Mouse (Mus musculus): ENCODE measurements around the gene Nav2. TPM values are rescaled to one million over a fixed set of nuclear protein-coding genes. Genes with fewer than 3 reads are reported as not detected.

Nav2 gene
- polyA plus RNA-seq, 1 experiment from 2014 or later, result 28.1 TPM

- WGBS, result 34% methylated on average over 2 of the region's 2 CpGs
- ATAC-seq (ENCODE audit: insufficient number of reproducible peaks, low FRiP score), result no peak
- no peak overlapping the region for H3K4me3 ChIP-seq
- no peaks in the 10 kb centered on the region for H3K27me3 ChIP-seq (replicated peaks)
- H3K9ac ChIP-seq, result no peak overlapping the region
- H3K27ac ChIP-seq (ENCODE audit: poor library complexity, severe bottlenecking), result no peak overlapping the region
- H3K4me1 ChIP-seq (replicated peaks), result peaks cover 26% of the 10 kb centered on the region
- H3K4me2 ChIP-seq, result no peak overlapping the region
- no peaks in the 10 kb centered on the region for H3K36me3 ChIP-seq
- H3K9me3 ChIP-seq (replicated peaks), result 0 out of 2 replicates have a peak, but pooled peaks cover 2% of the 10 kb centered on the region
Measured at GRCm38 (mm10) chr7:49388137-49388536, 479.6 kb downstream of the Nav2 start.

GRCm38 (mm10) chr7:49390312-49390711 is 481.8 kb downstream of the Nav2 start:
- no peaks in the 10 kb centered on the region for H3K27me3 ChIP-seq (replicated peaks)
- 0 out of 2 replicates have a peak, but pooled peaks cover 2% of the 10 kb centered on the region for H3K9me3 ChIP-seq (replicated peaks)
- H3K36me3 ChIP-seq, result no peaks in the 10 kb centered on the region
- no peak overlapping the region for H3K4me2 ChIP-seq
- WGBS, result 74% methylated on average over 3 of the region's 3 CpGs
- H3K9ac ChIP-seq, result no peak overlapping the region
- no peak for ATAC-seq (ENCODE audit: insufficient number of reproducible peaks, low FRiP score)
- H3K4me3 ChIP-seq, result no peak overlapping the region
- H3K27ac ChIP-seq (ENCODE audit: poor library complexity, severe bottlenecking), result no peak overlapping the region
- H3K4me1 ChIP-seq (replicated peaks), result peaks cover 29% of the 10 kb centered on the region

- Histone ChIP-seq H3K27me3 (replicated peaks) (no peaks in the 10 kb centered on the region), H3K36me3 (no peaks in the 10 kb centered on the region), H3K4me1 (replicated peaks) (peaks cover 29% of the 10 kb centered on the region), H3K9me3 (replicated peaks) (0 out of 2 replicates have a peak, but pooled peaks cover 2% of the 10 kb centered on the region), H3K4me2 (no peak overlapping the region), H3K4me3 (no peak overlapping the region), H3K27ac (ENCODE audit: poor library complexity, severe bottlenecking) (no peak overlapping the region), H3K9ac (no peak overlapping the region)
- no peak for ATAC-seq (ENCODE audit: insufficient number of reproducible peaks, low FRiP score)
- WGBS, result 57% methylated on average over 9 of the region's 9 CpGs
Measured at GRCm38 (mm10) chr7:49390829-49391228, 482.3 kb downstream of the Nav2 start.

DNA sequence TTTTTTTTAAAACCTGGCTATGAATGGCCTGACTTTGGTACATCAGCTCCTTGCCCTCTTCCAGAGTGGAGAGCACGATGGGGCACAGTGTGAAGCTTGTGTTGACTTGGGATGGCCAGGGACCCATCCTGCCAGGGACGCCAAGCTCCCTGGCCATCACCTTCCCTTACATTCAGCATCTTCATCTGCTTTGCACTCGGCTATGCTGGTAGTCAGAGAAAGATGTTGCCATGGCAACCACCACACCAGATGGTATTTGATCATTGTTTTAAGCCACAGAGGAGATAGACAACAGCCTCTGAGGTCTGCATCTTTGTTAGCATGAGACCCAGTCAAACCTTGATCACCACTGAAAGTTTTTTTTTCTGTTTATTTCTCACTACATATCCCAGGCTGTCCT is 483.7 kb downstream of the Nav2 start:
- Histone ChIP-seq H3K9ac (no peak overlapping the region), H3K9me3 (replicated peaks) (0 out of 2 replicates have a peak, but pooled peaks cover 2% of the 10 kb centered on the region)
- WGBS, result 81% methylated on average over 3 of the region's 3 CpGs

DNA sequence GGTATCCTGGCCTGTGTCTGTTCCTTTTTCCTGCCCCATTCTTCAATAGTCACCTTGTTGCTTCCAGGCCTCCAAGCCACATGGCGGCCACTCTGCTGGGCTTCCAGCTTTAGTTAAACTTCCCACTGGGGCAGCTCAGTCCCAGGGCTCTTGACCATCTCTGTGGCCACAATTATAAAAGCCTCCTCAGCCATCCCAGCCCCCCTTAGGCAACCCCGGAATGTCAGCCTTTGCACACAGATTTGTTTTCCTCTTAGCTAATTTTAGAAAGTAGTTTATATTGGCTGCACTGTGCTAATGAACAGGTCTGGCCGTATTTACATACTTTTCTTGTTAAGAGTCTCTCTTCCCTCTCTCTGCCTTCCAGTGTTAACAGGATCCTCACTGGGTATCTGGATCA is 484.3 kb downstream of the Nav2 start:
- WGBS, result 64% methylated on average over 3 of the region's 3 CpGs
- Histone ChIP-seq H3K9ac (no peak overlapping the region), H3K4me1 (replicated peaks) (peaks cover 32% of the 10 kb centered on the region), H3K27ac (ENCODE audit: poor library complexity, severe bottlenecking) (no peak overlapping the region), H3K4me3 (no peak overlapping the region), H3K4me2 (no peak overlapping the region), H3K36me3 (no peaks in the 10 kb centered on the region), H3K27me3 (replicated peaks) (no peaks in the 10 kb centered on the region), H3K9me3 (replicated peaks) (0 out of 2 replicates have a peak, but pooled peaks cover 2% of the 10 kb centered on the region)
- no peak for ATAC-seq (ENCODE audit: insufficient number of reproducible peaks, low FRiP score)

More for the DNA sequence above, 483.7 kb downstream of the Nav2 start:
- no peaks in the 10 kb centered on the region for H3K36me3 ChIP-seq
- H3K4me1 ChIP-seq (replicated peaks), result peaks cover 31% of the 10 kb centered on the region
- no peak overlapping the region for H3K27ac ChIP-seq (ENCODE audit: poor library complexity, severe bottlenecking)
- H3K4me3 ChIP-seq, result no peak overlapping the region
- H3K27me3 ChIP-seq (replicated peaks), result no peaks in the 10 kb centered on the region
- H3K4me2 ChIP-seq, result no peak overlapping the region
- ATAC-seq (ENCODE audit: insufficient number of reproducible peaks, low FRiP score), result no peak

DNA sequence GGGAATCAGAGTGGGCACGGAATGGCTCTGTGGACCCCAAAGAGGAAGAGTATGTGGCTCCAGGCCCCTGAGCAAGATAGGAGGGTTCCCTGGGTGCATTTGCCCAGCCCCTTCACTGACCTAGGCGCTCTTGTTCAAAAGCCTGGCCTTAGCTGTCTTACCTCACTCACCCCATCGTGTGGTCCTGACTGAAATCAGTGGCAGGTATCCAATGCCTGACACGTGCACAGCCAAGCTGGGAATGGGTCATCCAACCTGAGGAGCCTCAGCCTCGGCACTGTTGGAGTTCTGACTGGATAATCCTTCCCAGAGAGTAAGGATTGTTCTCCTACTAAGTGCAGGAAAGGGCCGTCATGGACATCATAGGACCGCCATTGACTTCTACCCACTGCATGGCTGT is 485.3 kb downstream of the Nav2 start:
- no peak overlapping the region for H3K27ac ChIP-seq (ENCODE audit: poor library complexity, severe bottlenecking)
- no peak for ATAC-seq (ENCODE audit: insufficient number of reproducible peaks, low FRiP score)
- H3K4me1 ChIP-seq (replicated peaks), result peaks cover 34% of the 10 kb centered on the region

GRCm38 (mm10) chr7:49396202-49396601 is 487.7 kb downstream of the Nav2 start:
- Histone ChIP-seq H3K36me3 (no peaks in the 10 kb centered on the region), H3K9me3 (replicated peaks) (no peaks in the 10 kb centered on the region), H3K27ac (ENCODE audit: poor library complexity, severe bottlenecking) (no peak overlapping the region), H3K27me3 (replicated peaks) (no peaks in the 10 kb centered on the region), H3K9ac (no peak overlapping the region), H3K4me3 (no peak overlapping the region), H3K4me2 (no peak overlapping the region), H3K4me1 (replicated peaks) (peaks cover 36% of the 10 kb centered on the region)
- WGBS, result 69% methylated on average over 1 of the region's 1 CpGs
- no peak for ATAC-seq (ENCODE audit: insufficient number of reproducible peaks, low FRiP score)

More for the DNA sequence above, 485.3 kb downstream of the Nav2 start:
- no peaks in the 10 kb centered on the region for H3K36me3 ChIP-seq
- H3K4me3 ChIP-seq, result no peak overlapping the region
- no peak overlapping the region for H3K9ac ChIP-seq
- H3K9me3 ChIP-seq (replicated peaks), result no peaks in the 10 kb centered on the region
- WGBS, result 82% methylated on average over 7 of the region's 7 CpGs
- no peaks in the 10 kb centered on the region for H3K27me3 ChIP-seq (replicated peaks)
- H3K4me2 ChIP-seq, result no peak overlapping the region

DNA sequence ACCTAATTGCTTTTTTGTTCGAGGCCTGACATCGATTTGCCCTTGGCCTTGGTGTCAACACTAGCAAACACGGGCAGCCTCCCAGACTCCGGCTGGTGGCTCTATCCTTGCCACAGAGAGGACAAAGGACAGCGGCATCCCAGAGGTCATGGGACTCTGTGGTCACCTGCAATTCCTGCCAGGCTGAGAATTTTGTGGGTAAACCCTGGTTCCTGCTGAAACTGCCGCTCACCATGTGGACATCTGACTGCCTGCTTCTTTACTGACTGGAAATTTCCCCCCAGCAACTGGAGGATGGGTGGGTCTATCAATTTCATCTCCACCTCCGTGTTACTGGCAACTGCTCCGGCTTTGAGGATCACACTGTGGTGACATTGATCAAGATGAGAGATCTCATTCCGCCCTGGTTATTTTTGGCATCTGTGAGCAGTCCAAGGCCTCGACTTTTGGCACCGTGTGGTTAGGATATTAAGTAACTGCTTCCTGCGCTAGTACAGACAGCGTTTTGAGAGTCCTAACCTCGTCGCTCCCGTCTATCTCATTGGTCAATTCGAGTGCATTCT is 489.0 kb downstream of the Nav2 start:
- Histone ChIP-seq H3K9me3 (replicated peaks) (no peaks in the 10 kb centered on the region), H3K4me1 (replicated peaks) (peaks cover 36% of the 10 kb centered on the region), H3K9ac (no peak overlapping the region), H3K27me3 (replicated peaks) (no peaks in the 10 kb centered on the region), H3K4me3 (no peak overlapping the region), H3K36me3 (no peaks in the 10 kb centered on the region), H3K4me2 (no peak overlapping the region), H3K27ac (ENCODE audit: poor library complexity, severe bottlenecking) (no peak overlapping the region)
- ATAC-seq (ENCODE audit: insufficient number of reproducible peaks, low FRiP score), result no peak
- 62% methylated on average over 17 of the region's 17 CpGs for WGBS

GRCm38 (mm10) chr7:49398020-49398516 is 489.6 kb downstream of the Nav2 start:
- 61% methylated on average over 7 of the region's 7 CpGs for WGBS
- Histone ChIP-seq H3K27me3 (replicated peaks) (no peaks in the 10 kb centered on the region), H3K4me2 (no peak overlapping the region), H3K9me3 (replicated peaks) (no peaks in the 10 kb centered on the region), H3K4me1 (replicated peaks) (peaks cover 35% of the 10 kb centered on the region), H3K4me3 (no peak overlapping the region), H3K9ac (no peak overlapping the region), H3K27ac (ENCODE audit: poor library complexity, severe bottlenecking) (no peak overlapping the region), H3K36me3 (no peaks in the 10 kb centered on the region)
- ATAC-seq (ENCODE audit: insufficient number of reproducible peaks, low FRiP score), result no peak

DNA sequence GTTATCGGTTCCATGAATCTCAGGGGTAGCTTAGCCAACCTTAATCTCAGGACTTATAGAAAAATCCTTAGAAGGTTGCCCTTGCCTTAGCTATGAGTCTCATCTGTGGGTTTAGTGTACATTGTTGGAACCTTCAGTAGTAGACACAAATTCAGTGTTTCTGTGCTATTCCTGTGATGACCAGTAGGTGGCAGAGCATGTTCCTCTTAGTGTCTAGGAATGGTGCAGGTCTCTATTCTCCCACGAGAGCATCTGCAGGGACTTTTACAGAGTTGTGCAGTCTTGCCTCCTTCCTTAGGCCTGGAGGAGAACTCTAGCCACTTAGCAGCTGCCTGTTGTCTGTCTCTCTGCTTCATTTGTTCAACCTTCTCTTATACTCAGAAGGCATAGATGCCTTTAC is 490.8 kb downstream of the Nav2 start:
- Histone ChIP-seq H3K36me3 (no peaks in the 10 kb centered on the region), H3K9me3 (replicated peaks) (no peaks in the 10 kb centered on the region), H3K4me2 (no peak overlapping the region), H3K9ac (no peak overlapping the region), H3K4me3 (no peak overlapping the region), H3K27me3 (replicated peaks) (no peaks in the 10 kb centered on the region), H3K27ac (ENCODE audit: poor library complexity, severe bottlenecking) (no peak overlapping the region), H3K4me1 (replicated peaks) (peaks cover 31% of the 10 kb centered on the region)
- WGBS, result 34% methylated on average over 2 of the region's 2 CpGs
- no peak for ATAC-seq (ENCODE audit: insufficient number of reproducible peaks, low FRiP score)

- ATAC-seq (ENCODE audit: insufficient number of reproducible peaks, low FRiP score), result no peak
- Histone ChIP-seq H3K36me3 (no peaks in the 10 kb centered on the region), H3K4me2 (no peak overlapping the region), H3K9me3 (replicated peaks) (no peaks in the 10 kb centered on the region), H3K27ac (ENCODE audit: poor library complexity, severe bottlenecking) (no peak overlapping the region), H3K4me1 (replicated peaks) (peaks cover 31% of the 10 kb centered on the region), H3K27me3 (replicated peaks) (no peaks in the 10 kb centered on the region), H3K9ac (no peak overlapping the region), H3K4me3 (no peak overlapping the region)
- WGBS, result 78% methylated on average over 19 of the region's 19 CpGs
Measured at GRCm38 (mm10) chr7:49400463-49400862, 491.9 kb downstream of the Nav2 start.

GRCm38 (mm10) chr7:49402526-49402925 is 494.0 kb downstream of the Nav2 start:
- Histone ChIP-seq H3K27me3 (replicated peaks) (no peaks in the 10 kb centered on the region), H3K4me2 (no peak overlapping the region), H3K4me1 (replicated peaks) (peaks cover 25% of the 10 kb centered on the region), H3K9ac (no peak overlapping the region), H3K27ac (ENCODE audit: poor library complexity, severe bottlenecking) (0 out of 2 replicates have a peak overlapping the region, but pooled peaks have one; percentile 2), H3K4me3 (no peak overlapping the region), H3K36me3 (no peaks in the 10 kb centered on the region), H3K9me3 (replicated peaks) (no peaks in the 10 kb centered on the region)
- 58% methylated on average over 5 of the region's 5 CpGs for WGBS
- ATAC-seq (ENCODE audit: insufficient number of reproducible peaks, low FRiP score), result no peak
